Mouse (Mus musculus) midbrain, embryonic 10.5 days (tissue): ENCODE data around the gene Mks1. TPM values are rescaled to one million over a fixed set of nuclear protein-coding genes. Genes with fewer than 3 reads are reported as not detected.

ENCODE experiments used
- DNase-seq: peaks from one replicate; pipeline ENCODE4 v3.0.0-alpha.2; 2017; ENCODE audit warnings: low spot score
- H3K27ac ChIP-seq: fragments of 300-500 bp; sonication (generic); replicated peaks from 2 replicates; pipeline ENCODE4 v1.5.1; 2016; ENCODE audit warnings: mild to moderate bottlenecking
- H3K27me3 ChIP-seq: fragments of 300-500 bp; sonication (generic); 2 replicates; pipeline ENCODE4 v1.6.1; 2016; ENCODE audit warnings: low read depth, mild to moderate bottlenecking; ENCODE audit not compliant: poor library complexity, severe bottlenecking
- H3K36me3 ChIP-seq: fragments of 300-500 bp; sonication (generic); 2 replicates; pipeline ENCODE4 v1.6.1; 2016; ENCODE audit warnings: mild to moderate bottlenecking, moderate library complexity
- H3K4me1 ChIP-seq: fragments of 300-500 bp; sonication (generic); 2 replicates; pipeline ENCODE4 v1.6.1; 2016
- H3K4me3 ChIP-seq: fragments of 300-500 bp; sonication (generic); 2 replicates; pipeline ENCODE4 v1.5.1; 2016; ENCODE audit warnings: mild to moderate bottlenecking, moderate library complexity
- H3K9me3 ChIP-seq: fragments of 300-500 bp; sonication (generic); replicated peaks from 2 replicates; pipeline ENCODE4 v1.6.1; 2016; ENCODE audit warnings: mild to moderate bottlenecking
- WGBS: fragments of 180-500 bp; shearing (Covaris S2); methylation state at CpG from one replicate; pipeline ENCODE4 v1.1.7; 2016; 5-methylcytosine and 5-hydroxymethylcytosine counted together
- polyA plus RNA-seq: library from polyadenylated mRNA; unstranded; fragments of >200 nt; fragmentation: Nextera tagmentation; extraction: Ambion mirVana; gene quantifications from 2 replicates; pipeline ENCODE4 v1.2.1, GENCODE M21; 2016

The Mks1 gene
- polyA plus RNA-seq, 1 experiment from 2014 or later: 18.8 TPM

- no peak overlapping the region for H3K4me3 ChIP-seq
- H3K4me1 ChIP-seq: no peaks in the 10 kb centered on the region
- no peaks in the 10 kb centered on the region for H3K9me3 ChIP-seq
- 48% methylated on average over 5 of the region's 5 CpGs for WGBS
- no peaks in the 10 kb centered on the region for H3K36me3 ChIP-seq
- DNase-seq: no peak
- H3K27me3 ChIP-seq: no peaks in the 10 kb centered on the region
- no peak overlapping the region for H3K27ac ChIP-seq
Observed at GRCm38 (mm10) chr11:87883493-87883892, 30.5 kb downstream of the Mks1 start.

GRCm38 (mm10) chr11:87884856-87885255, 31.8 kb downstream of the Mks1 start:
- no peaks in the 10 kb centered on the region for H3K36me3 ChIP-seq
- H3K4me1 ChIP-seq: no peaks in the 10 kb centered on the region
- no peak overlapping the region for H3K27ac ChIP-seq
- no peaks in the 10 kb centered on the region for H3K9me3 ChIP-seq
- no peaks in the 10 kb centered on the region for H3K27me3 ChIP-seq
- 88% methylated on average over 5 of the region's 5 CpGs for WGBS
- no peak for DNase-seq
- H3K4me3 ChIP-seq: no peak overlapping the region

GRCm38 (mm10) chr11:87892168-87892567, 39.2 kb downstream of the Mks1 start, which contains the start of gene Olfr462:
Olfr462 (minus strand) TSS chr11:87892268.
- H3K27me3 ChIP-seq: no peaks in the 10 kb centered on the region
- DNase-seq: no peak
- no peaks in the 10 kb centered on the region for H3K36me3 ChIP-seq
- H3K4me3 ChIP-seq: no peak within 1 kb of the TSS
- WGBS: 91% methylated on average over 6 of the region's 6 CpGs
- H3K4me1 ChIP-seq: no peaks in the 10 kb centered on the region
- no peaks in the 10 kb centered on the region for H3K9me3 ChIP-seq
- no peak within 1 kb of the TSS for H3K27ac ChIP-seq

- Histone ChIP-seq H3K27me3 (peaks cover 6% of the 10 kb centered on the region; the same call in 1 of the 2 replicates), H3K27ac (no peak within 1 kb of the TSS), H3K4me1 (no peaks in the 10 kb centered on the region), H3K9me3 (no peaks in the 10 kb centered on the region), H3K4me3 (no peak within 1 kb of the TSS), H3K36me3 (no peaks in the 10 kb centered on the region)
- DNase-seq: no peak
Observed at GRCm38 (mm10) chr11:87897287-87897686, 44.3 kb downstream of the Mks1 start, which contains the start of gene Olfr463. Olfr463 (minus strand) TSS chr11:87897387.

- Histone ChIP-seq H3K9me3 (no peaks in the 10 kb centered on the region), H3K36me3 (no peaks in the 10 kb centered on the region), H3K4me1 (no peaks in the 10 kb centered on the region; the same call in 1 of the 2 replicates), H3K27ac (no peak overlapping the region), H3K27me3 (no peaks in the 10 kb centered on the region), H3K4me3 (no peak overlapping the region)
- WGBS: 85% methylated on average over 3 of the region's 3 CpGs
- no peak for DNase-seq
Observed at GRCm38 (mm10) chr11:87904331-87904730, 51.3 kb downstream of the Mks1 start.

Other genes starting within 250 kb of the Mks1 start
- gene Hsf5, start 236.1 kb upstream of the Mks1 start, polyA plus RNA-seq: 0.40 and 0.42 TPM in 2 replicates
- 0.95 and 1.3 TPM in 2 replicates for gene Rnf43, start 190.5 kb upstream of the Mks1 start, polyA plus RNA-seq
- gene Supt4a, start 115.7 kb upstream of the Mks1 start, polyA plus RNA-seq: 157 and 171 TPM in 2 replicates
- gene Tspoap1, start 92.7 kb upstream of the Mks1 start, polyA plus RNA-seq: 8.2 and 14.7 TPM in 2 replicates
- 2.5 and 2.7 TPM in 2 replicates for gene Mpo, start 59.6 kb upstream of the Mks1 start, polyA plus RNA-seq
- gene Lpo, start 24.9 kb upstream of the Mks1 start, polyA plus RNA-seq: 0.20 and 0.56 TPM in 2 replicates
- not detected in 2 replicates for gene Epx, start 22.3 kb downstream of the Mks1 start, polyA plus RNA-seq
- not detected in 2 replicates for gene Olfr462, start 39.1 kb downstream of the Mks1 start, polyA plus RNA-seq
- not detected in 2 replicates for gene Olfr463, start 44.2 kb downstream of the Mks1 start, polyA plus RNA-seq
- gene Olfr464, start 67.8 kb downstream of the Mks1 start, polyA plus RNA-seq: not detected in 2 replicates
- 28.1 and 29.1 TPM in 2 replicates for gene Dynll2, start 134.3 kb downstream of the Mks1 start, polyA plus RNA-seq
- gene Srsf1, start 194.2 kb downstream of the Mks1 start, polyA plus RNA-seq: 413 and 417 TPM in 2 replicates
- gene Vezf1, start 215.1 kb downstream of the Mks1 start, polyA plus RNA-seq: 70.5 and 73.9 TPM in 2 replicates
- 26.4 and 27.2 TPM in 2 replicates for gene Cuedc1, start 244.8 kb downstream of the Mks1 start, polyA plus RNA-seq